Comparison of ENCODE assay signal across 10 mouse cellular contexts in genomic region chr10:79822372-79822771, GRCm38 (mm10). TPM values are rescaled to one million over a fixed set of nuclear protein-coding genes. Genes with fewer than 3 reads are reported as not detected.
DNase-seq lines count a peak whose midpoint lies in the region; ATAC-seq lines count a peak whose summit lies in the region.
"Had no signal": no experiment of that assay in that cellular context is flagged by ENCODE, and none has a peak within 500 bp of the region (broad histone marks: within the 10 kb centered on the region; RNA-seq: fewer than 3 reads in every experiment).

No protein-coding gene starts in this region.

- H3K9me3 ChIP-seq in heart, embryonic 10.5 days = no peaks in the 10 kb centered on the region
- no peaks in the 10 kb centered on the region for H3K9me3 ChIP-seq in liver, embryonic 16.5 days (replicated peaks; ENCODE audit: control insufficient read depth, low read length)
- no peaks in the 10 kb centered on the region for H3K9me3 ChIP-seq in neural tube, embryonic 14.5 days (ENCODE audit: control insufficient read depth, low read length)

- ATAC-seq in liver, embryonic 16.5 days (ENCODE audit: low read depth) = peak; percentile 53
- no peak for ATAC-seq in neural tube, embryonic 14.5 days (ENCODE audit: low read depth)

- no peak overlapping the region for H3K4me2 ChIP-seq in liver, embryonic 16.5 days (ENCODE audit: low read depth, low read length)
- H3K4me2 ChIP-seq in neural tube, embryonic 14.5 days (ENCODE audit: low read depth, low read length) = no peak overlapping the region

- no peaks in the 10 kb centered on the region for H3K27me3 ChIP-seq in heart, embryonic 10.5 days (ENCODE audit: insufficient read depth, poor library complexity, severe bottlenecking)
- H3K27me3 ChIP-seq in liver, embryonic 16.5 days (ENCODE audit: control insufficient read depth, insufficient read depth, low read depth, low read length) = no peaks in the 10 kb centered on the region
- H3K27me3 ChIP-seq in neural tube, embryonic 14.5 days (ENCODE audit: control insufficient read depth, insufficient read depth, low read length) = no peaks in the 10 kb centered on the region

- DNase-seq in heart, embryonic 10.5 days (ENCODE audit: low spot score) = no peak
- DNase-seq in heart, postnatal 36 days = no peak
- peak; percentile 84 to 85 for DNase-seq in kidney, adult 8-10 months
- no peak for DNase-seq in frontal cortex, postnatal 10 days (ENCODE audit: low spot score in 2 of 2)
- no peak for DNase-seq in cerebellum, postnatal 36 days
- no peak for DNase-seq in frontal cortex, postnatal 36 days (ENCODE audit: low spot score in 2 of 2)
- DNase-seq: thymus, adult 18-20 months had no signal

- H3K4me3 ChIP-seq in heart, embryonic 10.5 days = 0 out of 2 replicates have a peak overlapping the region, but pooled peaks have one; percentile 1
- H3K4me3 ChIP-seq in liver, embryonic 16.5 days (ENCODE audit: low read depth, low read length) = no peak overlapping the region
- H3K4me3 ChIP-seq in neural tube, embryonic 14.5 days (ENCODE audit: low read depth, low read length) = no peak overlapping the region

- intact Hi-C loops in heart, postnatal 36 days (cut with DNase I) = no loop called here

- peaks cover 35% of the 10 kb centered on the region for H3K4me1 ChIP-seq in heart, embryonic 10.5 days
- H3K4me1 ChIP-seq in liver, embryonic 16.5 days (ENCODE audit: control insufficient read depth, low read depth, low read length) = peaks cover 4% of the 10 kb centered on the region
- H3K4me1 ChIP-seq in neural tube, embryonic 14.5 days (ENCODE audit: control insufficient read depth, insufficient read depth, low read length) = no peaks in the 10 kb centered on the region

- 46% methylated on average over 17 of the region's 17 CpGs for WGBS in heart, embryonic 10.5 days
- 54% methylated on average over 17 of the region's 17 CpGs for WGBS in liver, embryonic 16.5 days (ENCODE audit: insufficient replicate concordance)
- 30% methylated on average over 17 of the region's 17 CpGs for WGBS in neural tube, embryonic 14.5 days

- H3K36me3 ChIP-seq in heart, embryonic 10.5 days = peaks cover 22% of the 10 kb centered on the region
- no peaks in the 10 kb centered on the region for H3K36me3 ChIP-seq in liver, embryonic 16.5 days (ENCODE audit: control insufficient read depth, insufficient read depth)
- peaks cover 36% of the 10 kb centered on the region for H3K36me3 ChIP-seq in neural tube, embryonic 14.5 days (ENCODE audit: control insufficient read depth, insufficient read depth, low read length)

- peak overlapping the region; percentile 31; the same call in 1 of the 2 replicates for H3K27ac ChIP-seq in heart, embryonic 10.5 days
- no peak overlapping the region for H3K27ac ChIP-seq in liver, embryonic 16.5 days (ENCODE audit: low read length)
- no peak overlapping the region for H3K27ac ChIP-seq in neural tube, embryonic 14.5 days (ENCODE audit: low read depth, low read length)

- no peak overlapping the region for H3K9ac ChIP-seq in liver, embryonic 16.5 days (ENCODE audit: low read depth, low read length)
- H3K9ac ChIP-seq in neural tube, embryonic 14.5 days (replicated peaks; ENCODE audit: low read depth, low read length) = 0 out of 2 replicates have a peak overlapping the region, but pooled peaks have one; percentile 16

RNA-seq across cellular contexts. Expression of gene Misp, which starts 1.6 kb away (rescaled TPM):
- 0.21 and 0.82 TPM in 2 replicates for polyA plus RNA-seq in heart, embryonic 10.5 days (2016; fragmentation: Nextera tagmentation; extraction: Ambion mirVana)
- under 1 TPM in 1 of 2 experiments, not detected in 1; 0.62 TPM for total RNA-seq in heart, postnatal 36 days (2021)
- 0.43 and 1.4 TPM in 2 replicates for polyA plus RNA-seq in liver, embryonic 16.5 days (2015; fragmentation: Nextera tagmentation; extraction: Ambion mirVana)
- polyA plus RNA-seq in neural tube, embryonic 14.5 days (2014; fragmentation: Nextera tagmentation; extraction: Ambion mirVana) = 0.35 and 0.36 TPM in 2 replicates
- total RNA-seq: monocyte, adult 5-6 weeks had no signal

RNA-seq across cellular contexts. Expression of gene Palm, which starts 29.0 kb away (rescaled TPM):
- polyA plus RNA-seq in heart, embryonic 10.5 days (2016; fragmentation: Nextera tagmentation; extraction: Ambion mirVana) = 80.7 and 83.1 TPM in 2 replicates
- total RNA-seq in heart, postnatal 36 days (2021) = 10 to 100 TPM; 56.0 to 87.0 TPM
- polyA plus RNA-seq in liver, embryonic 16.5 days (2015; fragmentation: Nextera tagmentation; extraction: Ambion mirVana) = 7.9 and 8.0 TPM in 2 replicates
- polyA plus RNA-seq in neural tube, embryonic 14.5 days (2014; fragmentation: Nextera tagmentation; extraction: Ambion mirVana) = 233 and 247 TPM in 2 replicates

RNA-seq across cellular contexts. Expression of gene Prss57, which starts 31.6 kb away (rescaled TPM):
- not detected in 2 replicates for polyA plus RNA-seq in heart, embryonic 10.5 days (2016; fragmentation: Nextera tagmentation; extraction: Ambion mirVana)
- total RNA-seq in heart, postnatal 36 days (2021) = not detected
- 6.3 and 7.1 TPM in 2 replicates for polyA plus RNA-seq in liver, embryonic 16.5 days (2015; fragmentation: Nextera tagmentation; extraction: Ambion mirVana)
- polyA plus RNA-seq in neural tube, embryonic 14.5 days (2014; fragmentation: Nextera tagmentation; extraction: Ambion mirVana) = not detected in 2 replicates
- total RNA-seq: monocyte, adult 5-6 weeks had no signal

RNA-seq across cellular contexts. Expression of gene Ptbp1, which starts 31.9 kb away (rescaled TPM):
- 174 and 264 TPM in 2 replicates for polyA plus RNA-seq in heart, embryonic 10.5 days (2016; fragmentation: Nextera tagmentation; extraction: Ambion mirVana)
- total RNA-seq in heart, postnatal 36 days (2021) = 10 to 100 TPM; 50.9 to 51.2 TPM
- polyA plus RNA-seq in liver, embryonic 16.5 days (2015; fragmentation: Nextera tagmentation; extraction: Ambion mirVana) = 112 and 124 TPM in 2 replicates
- polyA plus RNA-seq in neural tube, embryonic 14.5 days (2014; fragmentation: Nextera tagmentation; extraction: Ambion mirVana) = 36.9 and 53.5 TPM in 2 replicates

RNA-seq across cellular contexts. Expression of gene Fstl3, which starts 45.3 kb away (rescaled TPM):
- 7.9 and 8.0 TPM in 2 replicates for polyA plus RNA-seq in heart, embryonic 10.5 days (2016; fragmentation: Nextera tagmentation; extraction: Ambion mirVana)
- total RNA-seq in heart, postnatal 36 days (2021) = 1 to 10 TPM; 4.2 to 4.3 TPM
- 1.0 TPM in 2 replicates for polyA plus RNA-seq in liver, embryonic 16.5 days (2015; fragmentation: Nextera tagmentation; extraction: Ambion mirVana)
- 1.7 and 2.3 TPM in 2 replicates for polyA plus RNA-seq in neural tube, embryonic 14.5 days (2014; fragmentation: Nextera tagmentation; extraction: Ambion mirVana)

Comparison
In these comparisons a context has a peak if more than half of its experiments do, and no peak if none do; other contexts are left out.
1. DNase-seq: peak in kidney, adult 8-10 months (2 of 2); none in heart, embryonic 10.5 days (single experiment), heart, postnatal 36 days (0 of 2), frontal cortex, postnatal 10 days (0 of 2), cerebellum, postnatal 36 days (0 of 2) and frontal cortex, postnatal 36 days (0 of 2).